Comparison of ENCODE assay signal across 19 mouse cellular contexts in the genomic region with DNA sequence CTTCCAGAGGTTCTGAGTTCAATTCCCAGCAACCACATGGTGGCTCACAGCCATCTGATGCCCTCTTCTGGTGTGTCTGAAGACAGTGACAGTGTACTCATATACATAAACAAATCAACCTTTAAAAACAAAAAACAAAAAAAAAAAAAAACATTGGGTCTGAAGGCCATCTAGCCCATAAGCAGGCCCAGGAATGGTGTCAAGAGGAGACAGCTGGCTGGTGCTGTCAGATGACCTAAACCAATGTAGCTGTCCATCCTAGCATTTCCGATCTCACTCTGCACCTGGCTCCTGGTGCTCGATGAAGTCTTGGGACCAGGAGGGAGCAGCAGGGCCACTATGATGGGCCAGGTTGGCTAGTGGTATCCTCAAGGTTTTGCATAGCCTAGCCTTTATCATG.
"Had no signal": no experiment of that assay in that cellular context is flagged by ENCODE, and none has a peak within 500 bp of the region (broad histone marks: within the 10 kb centered on the region; RNA-seq: fewer than 3 reads in every experiment).

No protein-coding gene starts in this region.

- DNase-seq: gastrocnemius, postnatal 14 days; gastrocnemius, postnatal 36 days; heart, adult 2 months; heart, postnatal 14 days; heart, postnatal 36 days; kidney, adult 11 months; kidney, adult 8-10 months; kidney, postnatal 25 days; kidney, postnatal 4 days had no signal

- H3K27ac ChIP-seq: heart, adult 2 months; heart, embryonic 13.5 days; heart, embryonic 15.5 days; hindbrain, embryonic 13.5 days; hindbrain, embryonic 15.5 days; hindbrain, postnatal 0 days; kidney, postnatal 0 days; left cerebral cortex, adult 2 months; limb, embryonic 13.5 days; limb, embryonic 15.5 days; liver, embryonic 12.5 days had no signal

- H3K4me1 ChIP-seq: hindbrain, embryonic 13.5 days; hindbrain, embryonic 15.5 days had no signal

- H3K9me3 ChIP-seq: heart, embryonic 13.5 days; heart, embryonic 15.5 days; hindbrain, embryonic 13.5 days; hindbrain, embryonic 15.5 days; limb, embryonic 13.5 days; limb, embryonic 15.5 days; liver, embryonic 12.5 days had no signal

- H3K9ac ChIP-seq: heart, embryonic 13.5 days; heart, embryonic 15.5 days; hindbrain, embryonic 13.5 days; hindbrain, embryonic 15.5 days; limb, embryonic 13.5 days; limb, embryonic 15.5 days; liver, embryonic 12.5 days had no signal

- H3K27me3 ChIP-seq: heart, embryonic 13.5 days; heart, embryonic 15.5 days; hindbrain, embryonic 13.5 days; hindbrain, embryonic 15.5 days; limb, embryonic 13.5 days; limb, embryonic 15.5 days; liver, embryonic 12.5 days had no signal

- H3K4me3 ChIP-seq: heart, adult 2 months; heart, embryonic 13.5 days; heart, embryonic 15.5 days; hindbrain, embryonic 13.5 days; hindbrain, embryonic 15.5 days; left cerebral cortex, adult 2 months; limb, embryonic 13.5 days; limb, embryonic 15.5 days; liver, embryonic 12.5 days had no signal
